Mouse (Mus musculus) kidney, postnatal 0 days (tissue): ENCODE data around the gene Hivep3. TPM values are rescaled to one million over a fixed set of nuclear protein-coding genes. Genes with fewer than 3 reads are reported as not detected.

Source experiments
- ATAC-seq: fragments of 200-750 bp; cut with Nextera tagmentation; replicated peaks from 2 replicates; pipeline ENCODE4 v1.8.0; 2017; ENCODE audit warnings: low read depth, moderate number of reproducible peaks, moderate TSS enrichment, moderate library complexity; ENCODE audit not compliant: low FRiP score
- DNase-seq: peaks from one replicate; pipeline ENCODE4 v3.0.0-alpha.2; 2016; ENCODE audit warnings: low spot score
- H3K27ac ChIP-seq: fragments of 300-500 bp; sonication (generic); 2 replicates; pipeline ENCODE4 v1.5.1; 2014; ENCODE audit warnings: mild to moderate bottlenecking
- H3K27me3 ChIP-seq: fragments of 300-500 bp; sonication (generic); 2 replicates; pipeline ENCODE4 v1.6.1; 2014; ENCODE audit warnings: low read length, mixed read lengths; ENCODE audit not compliant: insufficient read depth
- H3K36me3 ChIP-seq: fragments of 300-500 bp; sonication (generic); 2 replicates; pipeline ENCODE4 v1.6.1; 2014; ENCODE audit warnings: low read length, mixed read lengths; ENCODE audit not compliant: insufficient read depth
- H3K4me1 ChIP-seq: fragments of 300-500 bp; sonication (generic); replicated peaks from 2 replicates; pipeline ENCODE4 v1.6.1; 2014; ENCODE audit warnings: antibody characterized with exemption, low read length, mixed read lengths; ENCODE audit not compliant: insufficient read depth
- H3K4me2 ChIP-seq: fragments of 300-500 bp; sonication (generic); 2 replicates; pipeline ENCODE4 v1.6.1; 2014; ENCODE audit warnings: mild to moderate bottlenecking, low read length, moderate library complexity, mixed read lengths
- H3K4me3 ChIP-seq: fragments of 300-500 bp; sonication (generic); replicated peaks from 2 replicates; pipeline ENCODE4 v1.5.1; 2014; ENCODE audit warnings: low read depth, low read length
- H3K9ac ChIP-seq: fragments of 300-500 bp; sonication (generic); 2 replicates; pipeline ENCODE4 v1.6.1; 2014; ENCODE audit warnings: low read depth, low read length
- H3K9me3 ChIP-seq: fragments of 300-500 bp; sonication (generic); replicated peaks from 2 replicates; pipeline ENCODE4 v1.6.1; 2016; ENCODE audit warnings: low read length, inconsistent platforms, mixed read lengths
- CTCF ChIP-seq: IDR thresholded peaks from 2 replicates; pipeline ENCODE4 v1.5.1; 2016; ENCODE audit warnings: antibody characterized with exemption, low read depth, mild to moderate bottlenecking, moderate library complexity
- WGBS: fragments of 180-500 bp; shearing (Covaris S2); extraction: QIAGEN DNeasy Blood & Tissue Kit; methylation state at CpG from one replicate; pipeline ENCODE4 v1.1.7; 2014; 5-methylcytosine and 5-hydroxymethylcytosine counted together
- polyA plus RNA-seq: library from polyadenylated mRNA; unstranded; fragments of >200 nt; fragmentation: Nextera tagmentation; extraction: Ambion mirVana; gene quantifications from 2 replicates; pipeline ENCODE4 v1.2.1, GENCODE M21; 2015

Gene Hivep3
- polyA plus RNA-seq, 1 experiment from 2014 or later: 8.3 TPM

DNA sequence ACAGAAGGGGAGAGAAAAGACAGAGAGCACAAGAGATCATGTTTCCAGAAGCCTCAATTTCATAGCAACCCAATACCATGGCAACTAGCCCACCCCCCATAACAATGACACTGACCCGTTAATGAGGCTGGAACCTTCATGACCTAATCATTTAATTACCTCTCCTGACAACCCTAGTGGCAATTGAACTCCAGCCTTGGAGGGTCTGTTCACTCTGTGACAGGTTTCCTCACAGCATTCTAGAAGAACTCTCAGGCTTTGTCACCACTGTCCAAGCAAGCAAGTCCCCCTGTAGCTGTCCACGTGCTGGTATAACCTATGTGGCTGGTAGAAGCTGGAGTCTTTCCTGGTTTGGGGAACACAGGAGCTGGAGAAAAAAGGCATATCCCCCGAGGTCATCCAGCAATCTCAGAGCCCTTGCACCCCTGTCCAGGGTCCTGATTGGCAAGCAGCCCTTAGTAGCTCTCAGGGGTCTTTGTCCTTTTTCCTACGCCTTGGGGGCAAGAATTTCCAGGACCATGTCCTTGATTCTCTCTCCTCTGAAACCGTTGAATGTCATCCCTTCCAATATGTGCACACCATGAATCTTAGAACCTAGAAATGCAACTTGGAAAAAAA is 450.9 kb downstream of the Hivep3 start:
- DNase-seq (peak; percentile 49), ATAC-seq (no peak)
- Histone ChIP-seq H3K27me3 (no peaks in the 10 kb centered on the region), H3K9ac (no peak overlapping the region), H3K36me3 (no peaks in the 10 kb centered on the region), H3K27ac (no peak overlapping the region), H3K4me1 (no peaks in the 10 kb centered on the region), H3K4me3 (no peak overlapping the region), H3K4me2 (no peak overlapping the region), H3K9me3 (no peaks in the 10 kb centered on the region)
- WGBS: 18% methylated on average over 5 of the region's 5 CpGs
- TF ChIP-seq CTCF: no peak

DNA sequence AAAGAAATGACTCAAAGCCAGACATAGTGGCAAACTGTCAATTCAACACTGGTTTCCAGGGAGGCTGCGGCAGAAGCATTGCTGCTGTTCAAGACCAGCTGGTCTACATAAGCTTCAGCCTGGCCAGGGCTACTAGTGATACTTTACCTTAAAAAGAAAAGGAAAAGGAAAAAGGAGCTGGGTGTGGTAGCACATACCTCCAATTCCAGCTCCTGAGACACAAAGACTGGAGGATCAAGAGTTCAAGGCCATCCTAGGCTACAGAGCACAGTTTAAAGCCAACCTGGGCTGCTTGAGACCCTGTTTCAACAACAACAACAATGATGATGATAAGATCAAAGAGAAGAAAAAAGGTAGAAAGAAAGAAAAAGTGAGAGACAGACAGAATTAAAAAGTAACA is 452.9 kb downstream of the Hivep3 start:
- no peak for DNase-seq
- Histone ChIP-seq H3K27me3 (no peaks in the 10 kb centered on the region), H3K4me1 (no peaks in the 10 kb centered on the region), H3K36me3 (no peaks in the 10 kb centered on the region), H3K9me3 (no peaks in the 10 kb centered on the region), H3K9ac (no peak overlapping the region), H3K4me2 (no peak overlapping the region), H3K4me3 (no peak overlapping the region), H3K27ac (no peak overlapping the region)
- 84% methylated on average over 1 of the region's 1 CpGs for WGBS
- ATAC-seq: no peak
- no peak for TF ChIP-seq CTCF

DNA sequence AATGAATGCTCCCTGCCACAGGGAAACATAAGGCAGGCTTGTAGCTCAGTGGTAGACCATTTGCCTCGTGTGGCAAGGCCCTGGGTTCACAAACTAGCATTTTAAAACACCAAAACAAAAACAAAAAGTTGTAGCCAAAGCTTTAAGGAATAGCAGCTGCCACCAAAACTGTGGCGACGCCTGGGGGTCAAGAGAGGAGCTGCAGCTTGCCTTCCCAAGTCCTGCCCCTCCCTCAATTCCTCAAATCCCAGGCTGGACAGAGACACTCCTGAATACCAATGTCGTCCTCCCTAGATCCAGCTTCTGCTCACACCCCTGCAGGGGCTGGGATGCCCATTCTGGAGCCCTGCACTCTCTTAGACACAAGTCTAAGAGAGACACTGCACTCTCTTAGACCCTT is 453.4 kb downstream of the Hivep3 start:
- H3K9me3 ChIP-seq: no peaks in the 10 kb centered on the region
- no peaks in the 10 kb centered on the region for H3K27me3 ChIP-seq
- TF ChIP-seq CTCF: peak; percentile 58
- no peak for ATAC-seq
- peak; percentile 67 for DNase-seq
- no peak overlapping the region for H3K9ac ChIP-seq
- no peaks in the 10 kb centered on the region for H3K4me1 ChIP-seq
- no peak overlapping the region for H3K4me3 ChIP-seq
- H3K4me2 ChIP-seq: no peak overlapping the region
- H3K27ac ChIP-seq: no peak overlapping the region
- H3K36me3 ChIP-seq: no peaks in the 10 kb centered on the region
- 5% methylated on average over 4 of the region's 4 CpGs for WGBS

Other genes with a start within 250 kb of the Hivep3 start
- 1.7 TPM in 2 replicates for gene Rimkla, start 241.2 kb upstream of the Hivep3 start, polyA plus RNA-seq
- 14.6 and 16.7 TPM in 2 replicates for gene Foxj3, start 196.8 kb upstream of the Hivep3 start, polyA plus RNA-seq
- 5.2 and 6.3 TPM in 2 replicates for gene Frg2f1, start 194.3 kb upstream of the Hivep3 start, polyA plus RNA-seq
- gene Guca2a, start 96.1 kb upstream of the Hivep3 start, polyA plus RNA-seq: 20.1 and 27.0 TPM in 2 replicates
- 21.3 and 37.1 TPM in 2 replicates for gene Guca2b, start 74.8 kb upstream of the Hivep3 start, polyA plus RNA-seq